Mouse (Mus musculus) natural killer cell, adult 2 months (primary cell): ENCODE measurements around the gene Greb1.

Experiments used
- DNase-seq, 2 experiments: peaks; one replicate each; pipeline ENCODE4 v3.0.0; 2022; ENCODE audit warnings: low spot score in 2 of 2

The Greb1 gene

GRCm38 (mm10) chr12:16805511-16805910 lies 4.8 kb upstream of the Greb1 start:
- peak; percentile 64 to 74 for DNase-seq

- DNase-seq: no peak
Measured at GRCm38 (mm10) chr12:16803956-16804430, 3.3 kb upstream of the Greb1 start.

GRCm38 (mm10) chr12:16803237-16803955 lies 2.7 kb upstream of the Greb1 start:
- DNase-seq: no peak

GRCm38 (mm10) chr12:16800959-16801315 lies 251 bp upstream of the Greb1 start:
- DNase-seq: no peak

GRCm38 (mm10) chr12:16799928-16800258 lies 793 bp downstream of the Greb1 start:
- no peak for DNase-seq

- no peak for DNase-seq
Measured at GRCm38 (mm10) chr12:16798894-16799293, 1.8 kb downstream of the Greb1 start.

GRCm38 (mm10) chr12:16795781-16796180 lies 4.9 kb downstream of the Greb1 start:
- DNase-seq: no peak

GRCm38 (mm10) chr12:16793371-16793770 lies 7.3 kb downstream of the Greb1 start:
- DNase-seq: no peak

GRCm38 (mm10) chr12:16790456-16790855 lies 10.2 kb downstream of the Greb1 start:
- no peak for DNase-seq

- DNase-seq: no peak
Measured at GRCm38 (mm10) chr12:16789756-16790155, 10.9 kb downstream of the Greb1 start.

GRCm38 (mm10) chr12:16789199-16789598 lies 11.5 kb downstream of the Greb1 start:
- DNase-seq: no peak

- no peak for DNase-seq
Measured at GRCm38 (mm10) chr12:16788600-16788999, 12.1 kb downstream of the Greb1 start.

- DNase-seq: no peak
Measured at GRCm38 (mm10) chr12:16781034-16781746, 19.5 kb downstream of the Greb1 start.

GRCm38 (mm10) chr12:16780320-16780719 lies 20.4 kb downstream of the Greb1 start:
- DNase-seq: no peak

- no peak for DNase-seq
Measured at GRCm38 (mm10) chr12:16779165-16779564, 21.5 kb downstream of the Greb1 start.

- no peak for DNase-seq
Measured at GRCm38 (mm10) chr12:16778523-16778922, 22.2 kb downstream of the Greb1 start.

- no peak for DNase-seq
Measured at GRCm38 (mm10) chr12:16775351-16775750, 25.3 kb downstream of the Greb1 start.

- no peak for DNase-seq
Measured at GRCm38 (mm10) chr12:16774605-16775004, 26.1 kb downstream of the Greb1 start.

- DNase-seq: no peak
Measured at GRCm38 (mm10) chr12:16769601-16770165, 31.0 kb downstream of the Greb1 start.

GRCm38 (mm10) chr12:16768711-16769110 lies 32.0 kb downstream of the Greb1 start:
- no peak for DNase-seq

- DNase-seq: no peak
Measured at GRCm38 (mm10) chr12:16768251-16768650, 32.4 kb downstream of the Greb1 start.

- no peak for DNase-seq
Measured at GRCm38 (mm10) chr12:16764776-16765445, 35.8 kb downstream of the Greb1 start.
